Mouse (Mus musculus) lung, adult 2 months (tissue): ENCODE results near the gene Impg2. TPM values are rescaled to one million over a fixed set of nuclear protein-coding genes. Genes with fewer than 3 reads are reported as not detected.

ENCODE experiments used
- DNase-seq: peaks from one replicate; pipeline ENCODE4 v3.0.0; 2022
- H3K4me1 ChIP-seq: fragments of 200-500 bp; 2 replicates; pipeline ENCODE4 v1.6.1; 2011; ENCODE audit warnings: low read length; ENCODE audit not compliant: control insufficient read depth, insufficient read depth
- H3K4me3 ChIP-seq: fragments of 200-500 bp; replicated peaks from 2 replicates; pipeline ENCODE3; 2011; ENCODE audit warnings: low read depth, mild to moderate bottlenecking, control low read depth, low read length; ENCODE audit errors: extremely low read depth
- CTCF ChIP-seq: fragments of 200-500 bp; IDR thresholded peaks from 2 replicates; pipeline ENCODE4 v1.5.1; 2011; ENCODE audit warnings: mild to moderate bottlenecking, low read length, control low read depth; ENCODE audit not compliant: insufficient read depth
- POLR2A ChIP-seq: fragments of 200-500 bp; IDR thresholded peaks from 2 replicates; pipeline ENCODE4 v1.6.1; 2011; ENCODE audit warnings: low read depth, mild to moderate bottlenecking, control low read depth, low read length, borderline replicate concordance; ENCODE audit errors: extremely low read depth
- whole genome bisulfite sequencing: fragments of 180-500 bp; shearing (Covaris S2); methylation state at CpG from one replicate; pipeline ENCODE4 v1.1.7; 2018; 5-methylcytosine and 5-hydroxymethylcytosine counted together
- polyA plus RNA-seq: library from polyadenylated mRNA; depleted of rRNA; stranded (reverse); fragments of >200 nt; gene quantifications from 2 replicates; pipeline ENCODE4 v1.2.3, GENCODE M21; 2012

Gene Impg2
- polyA plus RNA-seq, 1 experiment = 0.06 TPM

DNA sequence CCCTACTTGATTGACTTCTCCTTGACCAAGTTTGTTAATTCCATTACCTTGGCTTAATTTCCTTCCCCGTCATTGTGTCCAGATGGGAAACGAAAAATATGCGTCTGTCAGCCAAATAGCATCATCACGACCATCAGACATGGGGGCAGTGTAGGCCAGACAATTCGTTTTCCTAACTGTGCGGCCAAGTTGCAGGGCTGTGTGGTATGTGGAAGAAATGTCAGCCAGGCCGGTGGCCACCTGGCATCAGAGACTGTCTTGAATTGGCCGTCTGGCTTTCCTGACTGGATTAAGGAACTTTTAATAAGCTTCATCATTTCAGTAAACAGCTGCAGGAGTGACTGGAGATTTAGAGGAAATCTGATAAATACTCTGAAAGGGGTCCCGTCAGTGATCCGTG is 28.6 kb downstream of the Impg2 start:
- DNase-seq = no peak
- WGBS = 63% methylated on average over 10 of the region's 10 CpGs
- H3K4me3 ChIP-seq = no peak overlapping the region
- TF ChIP-seq CTCF (no peak), POLR2A (no peak)
- H3K4me1 ChIP-seq = no peaks in the 10 kb centered on the region

DNA sequence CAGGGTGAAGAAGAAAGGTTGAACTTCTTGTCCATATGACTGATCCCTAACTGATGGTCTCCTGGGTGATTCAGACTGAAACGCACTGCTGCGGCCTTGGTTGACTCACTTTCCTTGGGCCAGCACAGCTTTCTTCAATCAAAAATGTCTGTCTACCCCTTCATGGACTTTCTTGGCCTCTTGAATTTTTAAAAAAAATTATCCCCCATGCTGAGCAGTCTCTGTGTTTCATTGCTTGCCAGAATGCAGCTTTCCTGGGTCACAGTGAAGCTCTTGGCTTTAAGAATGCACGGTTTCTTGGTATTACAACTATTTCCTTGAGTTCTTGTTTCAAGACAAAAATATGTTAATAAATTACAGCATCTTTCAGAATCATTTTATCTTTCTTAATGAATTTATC is 41.9 kb downstream of the Impg2 start:
- 85% methylated on average over 3 of the region's 3 CpGs for WGBS
- no peak overlapping the region for H3K4me3 ChIP-seq
- H3K4me1 ChIP-seq = no peaks in the 10 kb centered on the region
- DNase-seq = no peak
- TF ChIP-seq POLR2A = no peak
- TF ChIP-seq CTCF = no peak

DNA sequence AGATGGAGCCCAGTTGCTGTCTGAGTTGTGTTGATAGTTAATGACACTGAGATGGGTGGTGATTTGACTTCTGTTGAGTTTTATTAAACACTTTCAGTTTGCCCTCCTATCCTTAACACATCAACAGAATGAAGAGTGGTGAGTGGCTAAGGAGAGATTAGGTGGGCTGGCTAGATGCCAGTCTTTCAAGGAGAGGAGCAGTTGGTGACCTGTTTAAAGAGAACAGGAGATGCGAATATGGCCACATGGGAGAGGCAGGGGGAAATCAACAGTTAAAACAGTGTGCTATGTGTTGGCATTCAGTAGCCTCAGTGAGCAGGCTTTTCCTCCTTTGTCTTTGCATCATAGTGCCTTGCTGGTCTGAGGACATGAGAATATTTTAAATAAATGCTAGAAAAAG is 69.8 kb downstream of the Impg2 start:
- WGBS = 84% methylated on average over 1 of the region's 1 CpGs
- no peak overlapping the region for H3K4me3 ChIP-seq
- no peak for TF ChIP-seq POLR2A
- TF ChIP-seq CTCF = no peak
- no peak for DNase-seq
- H3K4me1 ChIP-seq = no peaks in the 10 kb centered on the region

DNA sequence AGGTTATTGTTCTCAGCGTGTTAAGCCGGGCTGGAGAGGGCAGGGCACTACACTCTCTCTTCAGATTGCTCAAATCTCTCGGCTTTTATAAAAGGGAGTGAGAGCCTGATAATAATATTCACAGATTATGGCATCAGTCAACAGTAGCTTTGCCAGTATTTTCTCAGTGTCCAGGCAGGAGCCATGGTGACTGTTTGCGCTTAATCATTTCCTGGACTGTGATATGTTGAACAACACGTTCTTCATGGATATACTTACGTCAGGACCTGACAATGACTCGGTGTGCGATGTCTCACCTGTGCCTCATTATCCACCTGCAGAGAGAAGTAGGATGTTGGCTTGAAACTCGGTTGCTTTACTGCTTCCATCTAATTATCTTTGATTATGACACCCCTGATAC is 74.9 kb downstream of the Impg2 start:
- H3K4me1 ChIP-seq = no peaks in the 10 kb centered on the region
- 72% methylated on average over 9 of the region's 9 CpGs for WGBS
- DNase-seq = no peak
- no peak for TF ChIP-seq POLR2A
- TF ChIP-seq CTCF = no peak
- H3K4me3 ChIP-seq = no peak overlapping the region

DNA sequence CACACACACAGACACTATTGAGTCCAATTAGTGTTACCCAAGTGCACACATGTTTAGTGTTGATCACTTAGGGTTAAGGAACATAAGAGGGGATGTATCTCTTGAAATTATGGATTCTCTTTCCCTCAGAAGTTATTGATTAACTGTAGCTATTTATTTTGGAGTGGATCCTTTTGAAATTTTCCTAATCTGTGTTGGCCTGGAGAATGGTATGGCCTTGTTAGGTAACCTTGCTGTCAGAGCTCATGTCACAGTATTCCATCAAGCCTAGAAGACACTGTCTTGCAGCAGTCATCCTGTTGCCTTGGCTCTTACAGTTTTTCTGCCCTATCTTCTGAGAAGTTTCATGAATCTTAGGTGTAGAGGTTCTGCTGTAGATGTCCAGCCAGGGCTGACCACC is 75.6 kb downstream of the Impg2 start:
- DNase-seq = no peak
- no peak for TF ChIP-seq CTCF
- no peak for TF ChIP-seq POLR2A
- Histone ChIP-seq H3K4me3 (no peak overlapping the region), H3K4me1 (no peaks in the 10 kb centered on the region)

DNA sequence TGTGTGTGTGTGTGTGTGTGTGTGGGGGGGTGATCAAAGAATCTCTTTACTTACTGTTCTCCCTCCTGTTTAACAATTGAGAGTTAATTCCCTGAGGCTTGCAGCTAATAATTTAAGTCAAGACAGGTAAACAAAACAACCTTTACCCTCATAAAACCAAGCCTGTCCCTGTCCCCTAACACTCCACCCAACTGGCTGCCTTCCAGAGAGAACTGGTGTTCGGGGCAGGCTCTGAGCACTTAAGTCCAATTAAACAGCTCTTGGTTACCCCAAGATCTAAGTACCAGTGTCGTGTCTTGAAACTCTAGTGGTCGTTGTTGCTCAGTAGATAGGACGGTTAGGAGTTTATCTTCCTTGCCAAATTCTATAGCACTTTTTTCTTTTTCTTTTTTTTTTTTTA is 77.2 kb downstream of the Impg2 start:
- TF ChIP-seq CTCF (no peak), POLR2A (no peak)
- no peak for DNase-seq
- Histone ChIP-seq H3K4me3 (no peak overlapping the region), H3K4me1 (no peaks in the 10 kb centered on the region)
- 58% methylated on average over 4 of the region's 4 CpGs for WGBS

DNA sequence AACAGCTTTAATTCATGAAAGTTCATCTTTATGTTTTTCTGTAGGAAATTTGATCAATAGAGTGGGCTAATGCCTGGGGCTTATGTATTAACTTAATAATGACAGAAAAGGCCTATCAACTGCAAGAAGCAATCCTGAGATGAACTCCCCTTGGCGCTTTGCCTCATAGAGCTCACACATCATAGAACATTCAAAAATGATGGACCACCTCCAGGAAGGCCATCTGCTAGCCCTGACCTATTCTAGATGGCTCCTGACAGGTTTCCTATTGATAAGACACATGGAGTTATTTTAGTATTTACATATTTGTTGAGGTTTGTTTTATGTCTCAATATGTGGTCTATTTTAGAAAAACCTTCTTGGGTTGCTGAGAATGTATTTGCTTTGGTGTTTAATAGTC is 79.2 kb downstream of the Impg2 start:
- TF ChIP-seq POLR2A = no peak
- TF ChIP-seq CTCF = no peak
- Histone ChIP-seq H3K4me1 (no peaks in the 10 kb centered on the region), H3K4me3 (no peak overlapping the region)
- 97% methylated on average over 1 of the region's 1 CpGs for WGBS
- no peak for DNase-seq

DNA sequence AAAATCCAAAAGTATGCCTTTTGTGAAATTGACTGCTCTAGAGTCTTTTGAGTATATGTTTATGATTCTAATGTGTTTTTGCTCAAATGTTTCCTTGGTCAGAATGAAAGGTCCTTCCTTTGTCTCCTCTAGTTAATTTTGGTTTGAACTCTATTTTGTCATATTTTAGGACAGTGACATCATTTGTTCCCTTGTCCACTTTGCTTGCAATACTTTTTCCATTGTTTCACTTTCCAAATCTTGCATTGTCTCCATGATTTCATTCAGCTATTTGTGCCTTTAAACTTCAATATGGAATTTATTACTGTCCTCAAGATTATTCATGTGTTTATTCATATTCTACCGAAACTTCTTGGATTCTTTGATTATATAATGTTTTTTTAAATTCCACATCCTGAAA is 79.8 kb downstream of the Impg2 start:
- no peak for DNase-seq
- 67% methylated on average over 1 of the region's 1 CpGs for WGBS
- H3K4me3 ChIP-seq = no peak overlapping the region
- TF ChIP-seq POLR2A (no peak), CTCF (no peak)
- no peaks in the 10 kb centered on the region for H3K4me1 ChIP-seq

DNA sequence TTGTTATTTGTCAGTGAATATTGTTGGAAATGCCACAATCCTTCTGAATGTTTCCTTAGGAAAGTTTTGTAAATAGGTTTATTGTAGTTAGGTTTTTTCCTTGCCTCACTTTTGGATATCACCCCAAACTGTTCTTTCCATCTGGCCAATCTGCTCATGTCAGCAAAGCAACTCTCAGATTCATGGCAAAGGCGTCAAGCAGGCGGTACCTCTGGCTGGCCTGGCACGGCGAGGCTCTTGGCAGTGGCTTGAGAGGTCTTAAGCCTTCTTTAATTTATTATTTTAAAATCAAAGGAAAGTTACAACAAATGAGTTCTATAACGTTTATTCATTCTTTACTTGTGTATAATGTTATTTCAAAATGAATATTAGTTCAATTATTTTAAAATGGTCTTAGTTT is 82.0 kb downstream of the Impg2 start:
- 79% methylated on average over 5 of the region's 5 CpGs for WGBS
- no peak for DNase-seq
- H3K4me1 ChIP-seq = no peaks in the 10 kb centered on the region
- no peak for TF ChIP-seq POLR2A
- no peak for TF ChIP-seq CTCF
- no peak overlapping the region for H3K4me3 ChIP-seq

DNA sequence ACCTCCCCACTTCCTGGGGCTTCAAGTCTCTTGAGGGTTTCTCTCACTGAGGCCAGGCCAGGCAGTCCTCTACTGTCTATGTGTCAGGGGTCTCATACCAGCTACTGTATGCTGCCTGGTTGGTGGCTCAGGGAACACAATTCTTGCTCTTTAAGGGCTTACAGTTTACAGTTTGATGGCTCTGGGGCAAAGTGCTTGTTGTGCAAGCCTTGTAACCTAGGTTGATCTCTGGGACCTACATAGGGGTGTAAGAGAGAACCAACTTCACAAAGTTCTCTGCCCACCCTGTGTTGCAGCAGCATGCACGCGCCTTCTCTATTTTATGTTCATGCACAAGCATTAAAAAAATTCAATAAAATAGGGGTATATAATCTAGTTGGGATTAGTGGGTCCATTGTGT is 82.9 kb downstream of the Impg2 start:
- TF ChIP-seq CTCF (no peak), POLR2A (no peak)
- no peak for DNase-seq
- WGBS = 98% methylated on average over 2 of the region's 2 CpGs

DNA sequence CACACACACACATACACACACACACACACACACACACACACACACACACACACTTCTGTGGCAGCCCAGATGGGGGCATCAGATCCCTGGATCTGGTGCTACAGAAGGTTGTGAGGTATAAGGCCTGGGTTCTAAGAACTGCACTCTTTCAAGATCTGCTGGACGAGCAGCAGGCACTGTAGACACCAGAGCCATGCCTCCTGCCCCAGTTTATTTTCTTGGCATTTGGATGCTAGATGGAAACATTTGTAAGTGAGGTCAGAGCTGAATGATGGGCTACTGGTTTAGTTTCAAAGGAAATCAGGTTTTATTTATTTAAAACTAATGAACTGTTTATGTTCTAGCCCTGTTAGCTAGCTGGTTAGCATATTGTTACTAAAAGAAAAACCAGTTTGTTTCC is 90.8 kb downstream of the Impg2 start:
- no peak for TF ChIP-seq POLR2A
- TF ChIP-seq CTCF = no peak
- Histone ChIP-seq H3K4me3 (no peak overlapping the region), H3K4me1 (no peaks in the 10 kb centered on the region)
- DNase-seq = no peak
- 49% methylated on average over 1 of the region's 1 CpGs for WGBS

More for the DNA sequence above, 82.9 kb downstream of the Impg2 start:
- Histone ChIP-seq H3K4me3 (no peak overlapping the region), H3K4me1 (no peaks in the 10 kb centered on the region)
